Mouse (Mus musculus) ES-Bruce4 (cell line): ENCODE measurements around the gene Pipox.

Experiments
- CTCF ChIP-seq: IDR thresholded peaks from one replicate; pipeline ENCODE4 v1.8.1; 2011; ENCODE audit warnings: low read depth, low read length
- EP300 ChIP-seq: IDR thresholded peaks from 2 replicates; pipeline ENCODE4 v1.6.1; 2011; ENCODE audit warnings: low read depth, low read length; ENCODE audit not compliant: insufficient read depth
- POLR2A ChIP-seq: IDR thresholded peaks from one replicate; pipeline ENCODE4 v1.8.1; 2011; ENCODE audit warnings: low read length; ENCODE audit not compliant: insufficient read depth

DNA sequence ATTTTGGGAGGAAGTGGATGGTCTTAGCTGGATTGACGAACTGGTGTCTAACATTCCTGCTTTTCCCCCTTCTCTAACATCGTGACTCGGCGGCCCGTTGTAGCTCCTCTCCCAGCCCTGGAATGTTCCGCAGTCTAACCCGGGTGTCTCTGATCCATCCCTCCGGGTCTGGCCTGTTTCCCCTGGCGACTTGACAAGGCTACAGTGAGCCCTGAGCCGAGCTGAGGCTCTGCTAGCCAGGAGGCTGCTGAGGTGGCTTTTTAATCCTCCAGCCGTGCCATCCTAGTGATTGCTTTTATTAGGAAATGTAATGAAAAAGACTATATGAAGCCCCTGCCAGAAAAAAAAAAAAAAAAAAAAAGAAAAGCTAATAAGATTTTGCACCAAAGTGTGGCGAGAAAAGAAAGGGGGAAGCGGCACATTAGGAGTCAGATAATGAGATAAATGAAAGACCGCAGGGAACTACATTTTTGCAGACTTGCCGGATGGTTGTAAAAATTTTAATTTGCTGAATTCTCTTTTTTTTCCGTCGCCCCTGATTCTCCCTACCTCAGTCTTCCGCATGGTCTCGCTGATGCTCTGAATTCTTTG, 12.3 kb upstream of the Pipox start:
- TF ChIP-seq POLR2A (no peak), CTCF (no peak), EP300 (no peak)
